Mouse (Mus musculus) stomach, postnatal 0 days (tissue): ENCODE data around the gene Cage1. TPM values are rescaled to one million over a fixed set of nuclear protein-coding genes. Genes with fewer than 3 reads are reported as not detected.

ENCODE experiments used
- ATAC-seq: fragments of 200-750 bp; cut with Nextera tagmentation; 2 replicates; pipeline ENCODE4 v1.8.0; 2017; ENCODE audit not compliant: low FRiP score, low TSS enrichment
- DNase-seq: peaks from one replicate; pipeline ENCODE4 v3.0.0-alpha.2; 2016; ENCODE audit warnings: low spot score
- H3K27ac ChIP-seq: fragments of 300-500 bp; sonication (generic); replicated peaks from 2 replicates; pipeline ENCODE4 v1.5.1; 2014; ENCODE audit warnings: mild to moderate bottlenecking, control low read depth
- H3K27me3 ChIP-seq: fragments of 300-500 bp; sonication (generic); 2 replicates; pipeline ENCODE4 v1.6.1; 2014; ENCODE audit warnings: low read length; ENCODE audit not compliant: control insufficient read depth, insufficient read depth
- H3K36me3 ChIP-seq: fragments of 300-500 bp; sonication (generic); 2 replicates; pipeline ENCODE4 v1.6.1; 2014; ENCODE audit warnings: low read length, mixed read lengths; ENCODE audit not compliant: control insufficient read depth, insufficient read depth
- H3K4me1 ChIP-seq: fragments of 300-500 bp; sonication (generic); replicated peaks from 2 replicates; pipeline ENCODE4 v1.6.1; 2014; ENCODE audit warnings: antibody characterized with exemption; ENCODE audit not compliant: control insufficient read depth, insufficient read depth
- H3K4me2 ChIP-seq: fragments of 300-500 bp; sonication (generic); replicated peaks from 2 replicates; pipeline ENCODE4 v1.6.1; 2014; ENCODE audit warnings: low read depth, mild to moderate bottlenecking, control low read depth, moderate library complexity
- H3K4me3 ChIP-seq: fragments of 300-500 bp; sonication (generic); 2 replicates; pipeline ENCODE4 v1.5.1; 2014; ENCODE audit warnings: low read depth, low read length, control low read depth
- H3K9ac ChIP-seq: fragments of 300-500 bp; sonication (generic); 2 replicates; pipeline ENCODE4 v1.6.1; 2014; ENCODE audit warnings: mild to moderate bottlenecking, low read length, control low read depth, mixed read lengths
- H3K9me3 ChIP-seq: fragments of 300-500 bp; sonication (generic); 2 replicates; pipeline ENCODE4 v1.6.1; 2016; ENCODE audit warnings: low read length; ENCODE audit not compliant: control insufficient read depth
- CTCF ChIP-seq: IDR thresholded peaks from 2 replicates; pipeline ENCODE4 v1.5.1; 2016; ENCODE audit warnings: antibody characterized with exemption, low read depth, mild to moderate bottlenecking, moderate library complexity
- EP300 ChIP-seq: optimal IDR thresholded peaks from 2 replicates; pipeline ENCODE3; 2016; ENCODE audit warnings: antibody characterized with exemption
- WGBS: fragments of 180-500 bp; shearing (Covaris S2); extraction: QIAGEN DNeasy Blood & Tissue Kit; methylation state at CpG from one replicate; pipeline ENCODE4 v1.1.7; 2014; 5-methylcytosine and 5-hydroxymethylcytosine counted together
- polyA plus RNA-seq: library from polyadenylated mRNA; unstranded; fragments of >200 nt; fragmentation: Nextera tagmentation; extraction: Ambion mirVana; gene quantifications from 2 replicates; pipeline ENCODE4 v1.2.1, GENCODE M21; 2015

Cage1 gene
- polyA plus RNA-seq, 1 experiment from 2014 or later = 0.86 TPM

DNA sequence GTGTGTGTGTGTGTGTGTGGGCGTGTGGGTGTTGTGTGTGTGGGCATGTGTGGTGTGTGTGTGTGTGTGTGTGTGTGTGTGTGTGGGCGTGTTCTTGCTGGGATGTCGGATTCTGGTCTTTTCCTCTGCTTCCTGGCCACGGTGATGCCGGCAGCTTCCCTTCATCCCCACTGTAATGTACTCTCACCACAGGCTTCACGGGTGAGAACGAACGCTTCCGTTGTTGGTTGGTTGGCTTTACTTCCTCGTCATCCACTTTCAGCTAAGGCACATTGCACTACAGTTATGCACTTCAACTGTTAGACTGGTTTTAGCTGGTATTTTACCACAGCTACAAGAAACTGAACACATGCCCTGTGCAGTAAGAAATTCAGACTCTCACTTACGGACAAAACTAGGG is 25.8 kb upstream of the Cage1 start:
- H3K27me3 ChIP-seq = no peaks in the 10 kb centered on the region
- H3K9me3 ChIP-seq = no peaks in the 10 kb centered on the region
- no peak overlapping the region for H3K27ac ChIP-seq
- no peak overlapping the region for H3K4me3 ChIP-seq
- 86% methylated on average over 11 of the region's 11 CpGs for WGBS
- peaks cover 15% of the 10 kb centered on the region for H3K36me3 ChIP-seq
- DNase-seq (no peak), ATAC-seq (no peak)
- H3K4me2 ChIP-seq = no peak overlapping the region
- no peak for TF ChIP-seq CTCF
- no peak overlapping the region for H3K9ac ChIP-seq
- H3K4me1 ChIP-seq = no peaks in the 10 kb centered on the region

- 85% methylated on average over 3 of the region's 3 CpGs for WGBS
- no peaks in the 10 kb centered on the region for H3K4me1 ChIP-seq
- peaks cover 32% of the 10 kb centered on the region for H3K36me3 ChIP-seq
- DNase-seq (no peak), ATAC-seq (no peak)
- no peak overlapping the region for H3K27ac ChIP-seq
- no peaks in the 10 kb centered on the region for H3K9me3 ChIP-seq
- no peak overlapping the region for H3K4me3 ChIP-seq
- H3K9ac ChIP-seq = no peak overlapping the region
- H3K27me3 ChIP-seq = no peaks in the 10 kb centered on the region
- no peak overlapping the region for H3K4me2 ChIP-seq
- TF ChIP-seq CTCF = no peak
- TF ChIP-seq EP300 = no peak
These were observed 13.0 kb upstream of the Cage1 start for GRCm38 (mm10) chr13:38049888-38050287.

DNA sequence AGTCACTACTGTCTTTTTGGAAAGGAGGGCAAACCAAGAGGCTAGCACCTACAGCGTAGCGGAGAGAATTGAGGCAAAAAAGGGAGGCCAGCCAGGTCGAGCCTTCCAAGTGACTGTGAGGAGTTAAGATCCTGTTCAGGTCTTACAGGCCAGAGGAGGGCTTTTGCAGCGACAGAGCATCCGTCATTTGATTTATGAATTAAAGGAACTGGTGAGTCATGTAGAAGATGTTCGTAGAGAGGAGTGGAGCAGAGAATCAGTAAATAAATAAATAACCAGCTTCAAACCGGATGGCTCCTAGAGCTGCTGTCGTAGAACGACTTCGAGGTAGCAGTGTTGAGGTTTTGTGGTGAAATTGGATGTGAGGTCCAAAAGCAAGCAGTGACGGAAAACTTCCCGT is 942 bp upstream of the Cage1 start:
- ATAC-seq (no peak), DNase-seq (no peak)
- no peaks in the 10 kb centered on the region; the same call in 1 of the 2 replicates for H3K4me1 ChIP-seq
- H3K9ac ChIP-seq = peak overlapping the region; percentile 94
- peaks cover 2% of the 10 kb centered on the region; the same call in 1 of the 2 replicates for H3K36me3 ChIP-seq
- no peaks in the 10 kb centered on the region for H3K9me3 ChIP-seq
- TF ChIP-seq EP300 = no peak
- no peak for TF ChIP-seq CTCF
- peak overlapping the region; percentile 84 for H3K27ac ChIP-seq
- no peaks in the 10 kb centered on the region for H3K27me3 ChIP-seq
- peak overlapping the region; percentile 90 for H3K4me2 ChIP-seq
- WGBS = 30% methylated on average over 12 of the region's 12 CpGs
- H3K4me3 ChIP-seq = peak overlapping the region; percentile 79

DNA sequence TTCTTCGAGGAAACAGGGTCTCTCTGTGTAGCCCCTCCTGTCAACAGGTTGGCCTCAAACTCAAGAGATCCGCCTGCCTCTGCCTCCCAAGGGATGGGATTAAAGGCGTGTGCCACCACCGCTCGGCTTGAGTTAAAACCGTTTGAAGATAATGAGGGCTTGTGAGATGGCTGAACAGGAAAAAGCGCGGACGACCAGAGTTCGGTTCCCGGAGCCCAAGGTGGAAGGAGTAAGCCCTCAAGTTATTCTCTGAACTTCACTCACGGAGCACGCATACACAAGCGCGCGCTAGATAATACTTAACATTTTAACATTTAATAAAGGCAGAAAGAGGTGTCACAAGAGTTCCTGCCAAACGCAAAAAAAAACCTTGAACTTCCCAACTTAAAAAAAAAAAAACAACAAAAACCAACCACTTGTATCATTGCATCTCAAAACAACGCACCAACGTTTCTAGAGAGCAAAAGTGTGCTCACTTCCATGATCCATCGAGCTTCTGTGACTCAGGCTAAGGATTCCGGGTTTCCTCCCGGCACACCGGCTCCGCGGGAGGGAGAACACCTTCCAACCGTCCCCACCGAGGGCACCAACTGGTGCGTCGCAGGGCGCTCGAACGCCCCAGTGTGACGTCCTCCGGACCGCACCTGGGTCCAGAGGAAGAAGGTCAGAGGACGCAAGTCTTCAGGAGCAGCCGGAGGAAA is 376 bp downstream of the Cage1 start, which contains the start of gene Riok1:
Riok1 (plus strand) TSS at position 653 of the 701 bp plus-strand sequence.
- TF ChIP-seq EP300 (no peak), CTCF (no peak)
- peaks cover 2% of the 10 kb centered on the region; the same call in 1 of the 2 replicates for H3K36me3 ChIP-seq
- DNase-seq = peak; percentile 19
- H3K4me1 ChIP-seq = no peaks in the 10 kb centered on the region; the same call in 1 of the 2 replicates
- ATAC-seq = peak; percentile 66; the same call in 1 of the 2 replicates
- H3K4me2 ChIP-seq = peak within 1 kb of the TSS; percentile 90
- H3K4me3 ChIP-seq = peak within 1 kb of the TSS; percentile 79
- peak within 1 kb of the TSS; percentile 94 for H3K9ac ChIP-seq
- peak within 1 kb of the TSS; percentile 84 for H3K27ac ChIP-seq
- no peaks in the 10 kb centered on the region for H3K27me3 ChIP-seq
- WGBS = 9% methylated on average over 37 of the region's 37 CpGs
- H3K9me3 ChIP-seq = no peaks in the 10 kb centered on the region

- H3K9me3 ChIP-seq = no peaks in the 10 kb centered on the region
- no peak overlapping the region for H3K4me2 ChIP-seq
- no peak for TF ChIP-seq CTCF
- no peak for TF ChIP-seq EP300
- H3K27me3 ChIP-seq = no peaks in the 10 kb centered on the region
- no peak for DNase-seq
- H3K27ac ChIP-seq = no peak overlapping the region
- H3K36me3 ChIP-seq = no peaks in the 10 kb centered on the region
- H3K4me3 ChIP-seq = no peak overlapping the region
- H3K9ac ChIP-seq = no peak overlapping the region
- ATAC-seq = no peak
- H3K4me1 ChIP-seq = no peaks in the 10 kb centered on the region
- WGBS = 78% methylated on average over 4 of the region's 4 CpGs
These were observed 8.5 kb downstream of the Cage1 start for GRCm38 (mm10) chr13:38028407-38028806.

- H3K27ac ChIP-seq = no peak overlapping the region
- no peak overlapping the region for H3K4me2 ChIP-seq
- no peaks in the 10 kb centered on the region for H3K27me3 ChIP-seq
- no peak overlapping the region for H3K4me3 ChIP-seq
- H3K9ac ChIP-seq = no peak overlapping the region
- H3K9me3 ChIP-seq = no peaks in the 10 kb centered on the region
- no peak for DNase-seq
- WGBS = 62% methylated on average over 6 of the region's 6 CpGs
- H3K36me3 ChIP-seq = no peaks in the 10 kb centered on the region
- no peaks in the 10 kb centered on the region for H3K4me1 ChIP-seq
- no peak for ATAC-seq
- TF ChIP-seq EP300 (no peak), CTCF (no peak)
These were observed 9.1 kb downstream of the Cage1 start for GRCm38 (mm10) chr13:38027618-38028248.
